Mouse (Mus musculus) intestine, embryonic 16.5 days (tissue): ENCODE measurements at regions not wholly inside any gene's neighbourhood (a gene's known extent, or its start where the extent isn't known, plus 50 kb on each side); places are given as distances from the start of the nearest gene placed in this dataset.
A peak's percentile ranks its signal among the peaks of the same experiment; 100 is the strongest.

Source experiments
- ATAC-seq: fragments of 200-750 bp; cut with Nextera tagmentation; 2 replicates; pipeline ENCODE4 v1.8.0; 2017; ENCODE audit warnings: moderate TSS enrichment, moderate library complexity
- H3K27ac ChIP-seq: fragments of 300-500 bp; sonication (generic); 2 replicates; pipeline ENCODE4 v1.5.1; 2014; ENCODE audit warnings: mild to moderate bottlenecking, low read length
- H3K27me3 ChIP-seq: fragments of 300-500 bp; sonication (generic); replicated peaks from 2 replicates; pipeline ENCODE4 v1.6.1; 2014; ENCODE audit warnings: low read length, control low read depth, mixed read lengths; ENCODE audit not compliant: control insufficient read depth, insufficient read depth
- H3K36me3 ChIP-seq: fragments of 300-500 bp; sonication (generic); 2 replicates; pipeline ENCODE4 v1.6.1; 2014; ENCODE audit warnings: low read length, control low read depth; ENCODE audit not compliant: control insufficient read depth, insufficient read depth
- H3K4me1 ChIP-seq: fragments of 300-500 bp; sonication (generic); 2 replicates; pipeline ENCODE4 v1.6.1; 2014; ENCODE audit warnings: low read length, control low read depth, mixed read lengths; ENCODE audit not compliant: control insufficient read depth, insufficient read depth
- H3K4me2 ChIP-seq: fragments of 300-500 bp; sonication (generic); 2 replicates; pipeline ENCODE4 v1.6.1; 2014; ENCODE audit warnings: low read depth, low read length, control low read depth
- H3K4me3 ChIP-seq: fragments of 300-500 bp; sonication (generic); 2 replicates; pipeline ENCODE4 v1.5.1; 2014; ENCODE audit warnings: mild to moderate bottlenecking, low read length
- H3K9ac ChIP-seq: fragments of 300-500 bp; sonication (generic); 2 replicates; pipeline ENCODE4 v1.6.1; 2014; ENCODE audit warnings: low read depth, low read length
- H3K9me3 ChIP-seq: fragments of 300-500 bp; sonication (generic); 2 replicates; pipeline ENCODE4 v1.6.1; 2016; ENCODE audit warnings: low read length, control low read depth; ENCODE audit not compliant: control insufficient read depth
- WGBS: fragments of 180-500 bp; shearing (Covaris S2); extraction: QIAGEN DNeasy Blood & Tissue Kit; methylation state at CpG from one replicate; pipeline ENCODE4 v1.1.7; 2014; 5-methylcytosine and 5-hydroxymethylcytosine counted together

DNA sequence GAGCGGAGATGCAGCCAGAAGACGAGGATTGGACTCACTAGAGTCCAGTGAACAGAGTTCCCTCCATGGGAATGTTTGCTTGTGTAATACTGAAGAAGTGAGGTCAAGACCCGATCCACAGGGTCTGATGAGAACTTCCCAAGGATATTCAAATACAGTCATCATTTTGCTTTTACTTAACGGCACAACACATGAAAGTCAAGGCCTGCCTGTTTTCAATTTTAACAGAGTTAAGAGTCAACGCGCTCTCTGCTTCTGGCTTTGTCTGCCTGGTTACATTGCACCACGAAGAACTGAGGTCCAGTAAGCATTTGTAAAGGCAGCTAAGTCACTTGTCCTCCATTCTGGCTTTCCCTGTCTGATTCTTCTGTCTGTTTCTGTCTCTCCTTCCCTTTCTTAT, 72.5 kb upstream of the Tmem150c start:
- Histone ChIP-seq H3K4me1 (no peaks in the 10 kb centered on the region), H3K27ac (no peak overlapping the region), H3K9me3 (no peaks in the 10 kb centered on the region), H3K27me3 (no peaks in the 10 kb centered on the region), H3K4me2 (no peak overlapping the region), H3K4me3 (no peak overlapping the region), H3K36me3 (no peaks in the 10 kb centered on the region), H3K9ac (no peak overlapping the region)
- 87% methylated on average over 7 of the region's 7 CpGs for WGBS
- no peak for ATAC-seq

DNA sequence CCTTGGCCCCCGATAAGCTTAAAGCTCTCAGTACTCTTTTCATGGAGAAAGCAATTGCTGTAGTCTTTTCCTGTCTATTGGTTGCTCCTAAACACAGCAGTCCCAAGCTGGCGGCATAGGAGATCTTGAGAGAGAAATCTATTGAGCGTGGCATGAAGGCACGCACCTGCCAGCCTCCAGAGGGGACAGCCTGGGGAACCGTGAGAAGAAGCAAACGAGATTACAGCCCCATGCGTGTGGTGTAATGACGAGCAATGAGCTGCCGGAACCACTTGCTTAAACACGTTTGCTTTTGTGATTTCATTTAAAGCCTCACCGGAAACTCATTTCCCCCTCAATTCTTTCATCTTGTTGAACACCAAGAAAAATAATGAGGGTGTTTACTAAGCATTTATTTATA, 72.0 kb upstream of the Tmem150c start:
- ATAC-seq = no peak
- Histone ChIP-seq H3K4me2 (no peak overlapping the region), H3K27me3 (no peaks in the 10 kb centered on the region), H3K4me3 (no peak overlapping the region), H3K4me1 (no peaks in the 10 kb centered on the region), H3K9ac (no peak overlapping the region), H3K36me3 (no peaks in the 10 kb centered on the region), H3K9me3 (no peaks in the 10 kb centered on the region), H3K27ac (no peak overlapping the region)
- 73% methylated on average over 11 of the region's 11 CpGs for WGBS

DNA sequence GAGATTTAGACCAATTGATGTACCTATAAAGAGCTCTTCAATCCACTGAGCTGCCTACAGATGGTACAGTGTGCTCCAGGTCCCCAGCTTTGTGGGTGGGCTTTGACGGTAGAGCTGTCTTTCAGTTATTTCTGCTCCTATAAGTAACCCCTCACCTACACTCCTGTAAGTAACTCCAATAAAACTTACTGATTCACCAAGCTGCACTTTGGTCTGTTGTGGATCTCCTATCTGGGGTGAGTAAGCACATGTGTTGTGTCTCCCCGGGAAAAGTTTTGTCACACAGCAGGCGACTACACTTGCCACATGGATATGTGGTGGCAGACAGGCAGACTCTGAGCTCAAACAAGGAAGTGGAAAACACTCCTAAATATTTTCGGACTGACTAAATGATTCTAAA, 70.4 kb upstream of the Tmem150c start:
- H3K9me3 ChIP-seq = no peaks in the 10 kb centered on the region
- H3K4me3 ChIP-seq = no peak overlapping the region
- no peak overlapping the region for H3K4me2 ChIP-seq
- WGBS = 63% methylated on average over 4 of the region's 4 CpGs
- peak; percentile 75 for ATAC-seq
- H3K27ac ChIP-seq = peak overlapping the region; percentile 49
- no peak overlapping the region for H3K9ac ChIP-seq
- H3K36me3 ChIP-seq = no peaks in the 10 kb centered on the region
- H3K4me1 ChIP-seq = peaks cover 7% of the 10 kb centered on the region
- no peaks in the 10 kb centered on the region for H3K27me3 ChIP-seq

DNA sequence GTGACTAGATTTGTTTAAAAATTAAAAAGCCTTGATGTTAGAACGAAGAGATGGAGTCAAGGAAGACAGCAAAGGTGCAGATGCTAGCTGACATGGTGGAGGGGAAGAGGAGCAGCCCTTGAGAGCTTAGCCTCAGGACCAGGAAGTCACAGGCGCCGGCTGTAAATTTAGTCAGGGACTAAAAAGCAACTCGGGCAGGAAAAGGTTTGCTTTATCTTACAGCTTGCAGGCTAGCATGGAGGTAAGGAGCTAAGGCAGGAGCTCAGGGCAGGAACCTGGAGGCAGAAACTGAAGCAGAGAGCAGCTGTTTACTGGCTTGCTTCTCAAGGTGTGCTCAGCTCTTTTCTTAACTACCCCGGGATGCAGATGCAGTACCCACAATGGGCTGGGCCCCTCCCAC, 68.3 kb upstream of the Tmem150c start:
- Histone ChIP-seq H3K4me3 (no peak overlapping the region), H3K9ac (no peak overlapping the region), H3K36me3 (no peaks in the 10 kb centered on the region), H3K9me3 (no peaks in the 10 kb centered on the region), H3K4me2 (no peak overlapping the region), H3K27me3 (no peaks in the 10 kb centered on the region), H3K4me1 (peaks cover 12% of the 10 kb centered on the region), H3K27ac (no peak overlapping the region)
- 54% methylated on average over 5 of the region's 5 CpGs for WGBS
- ATAC-seq = no peak

DNA sequence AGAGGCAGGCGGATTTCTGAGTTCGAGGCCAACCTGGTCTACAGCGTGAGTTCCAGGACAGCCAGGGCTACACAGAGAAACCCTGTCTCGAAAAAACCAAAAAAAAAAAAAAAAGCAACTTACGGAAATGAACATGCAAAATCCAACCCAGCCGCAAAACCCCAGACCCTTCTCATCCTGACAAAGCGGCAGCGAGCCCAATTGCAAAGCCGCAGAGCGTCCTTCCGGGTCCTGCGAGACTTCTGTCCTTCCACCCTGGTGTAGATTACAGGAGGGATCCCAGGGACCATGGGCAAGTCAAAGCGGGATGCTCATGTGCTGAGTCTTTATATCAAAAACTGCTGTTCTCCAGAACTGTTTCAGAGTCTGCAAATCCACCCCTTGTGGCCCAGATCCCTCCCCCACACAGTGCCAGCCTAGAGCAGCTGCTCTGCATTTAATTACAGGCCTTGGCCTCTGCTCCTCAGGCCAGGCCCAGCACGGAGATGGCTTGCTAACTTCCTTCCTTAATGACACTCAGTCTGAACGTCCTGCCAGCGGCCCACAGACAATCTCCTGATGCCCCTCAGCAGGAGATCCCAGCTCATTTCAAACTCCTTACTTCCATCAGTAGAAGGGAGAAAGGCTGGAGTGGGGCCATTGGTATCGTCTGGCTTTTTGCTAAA, 67.1 kb upstream of the Tmem150c start:
- Histone ChIP-seq H3K4me3 (no peak overlapping the region), H3K27ac (no peak overlapping the region), H3K4me1 (peaks cover 12% of the 10 kb centered on the region), H3K36me3 (no peaks in the 10 kb centered on the region), H3K9ac (no peak overlapping the region), H3K4me2 (no peak overlapping the region), H3K27me3 (no peaks in the 10 kb centered on the region), H3K9me3 (no peaks in the 10 kb centered on the region)
- WGBS = 78% methylated on average over 16 of the region's 17 CpGs
- ATAC-seq = no peak

DNA sequence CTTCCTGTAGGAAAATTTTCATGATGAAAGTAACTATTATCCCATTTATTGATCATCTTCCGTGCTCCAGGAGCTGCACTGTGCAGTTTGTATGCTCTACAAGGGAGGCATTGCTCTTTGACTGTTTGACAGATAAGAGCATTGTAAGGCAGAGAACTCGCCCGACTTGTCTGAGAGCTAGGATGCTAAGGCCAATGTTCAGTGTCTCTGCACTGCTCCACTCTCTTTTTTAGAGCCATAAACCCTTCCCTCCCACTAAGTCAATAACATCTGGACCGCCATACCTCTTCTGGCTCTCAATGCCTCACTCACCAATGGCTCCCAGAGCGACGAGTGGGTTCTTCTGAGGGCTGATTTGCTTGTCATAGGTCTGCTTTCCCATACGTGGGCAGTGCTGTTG, 65.9 kb upstream of the Tmem150c start:
- Histone ChIP-seq H3K27ac (no peak overlapping the region), H3K4me1 (peaks cover 12% of the 10 kb centered on the region), H3K4me3 (no peak overlapping the region), H3K36me3 (no peaks in the 10 kb centered on the region), H3K4me2 (no peak overlapping the region), H3K9me3 (no peaks in the 10 kb centered on the region), H3K9ac (no peak overlapping the region), H3K27me3 (no peaks in the 10 kb centered on the region)
- whole genome bisulfite sequencing = 53% methylated on average over 7 of the region's 7 CpGs
- peak; percentile 86 for ATAC-seq

DNA sequence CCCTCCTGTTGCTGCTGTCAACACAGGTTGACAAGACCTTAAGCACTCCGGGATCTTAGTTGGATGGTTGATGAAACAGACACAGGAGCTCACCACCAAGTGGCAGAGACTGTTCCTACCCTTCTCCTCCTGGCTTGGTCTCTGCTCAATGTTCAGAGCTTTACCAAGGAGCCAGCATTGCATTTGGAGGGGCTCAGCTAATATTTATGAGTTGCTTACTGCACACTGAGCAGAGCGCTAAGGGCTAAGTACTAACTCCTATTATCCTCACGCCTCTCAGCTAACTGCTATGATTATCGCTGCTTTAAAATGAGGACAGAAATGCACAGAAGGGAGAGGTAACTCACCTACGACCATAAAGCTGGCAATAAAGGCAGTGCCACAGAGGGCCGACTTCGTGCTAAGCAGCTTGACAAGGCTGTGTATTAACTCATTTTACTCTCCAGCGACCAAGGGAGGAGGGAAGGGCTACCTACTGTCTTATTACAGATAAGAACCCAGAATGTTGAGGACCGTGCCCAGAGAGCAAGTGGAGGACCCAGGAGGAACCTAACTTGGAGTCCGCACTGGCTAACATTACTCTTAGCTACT, 65.3 kb upstream of the Tmem150c start:
- 48% methylated on average over 10 of the region's 10 CpGs for WGBS
- no peaks in the 10 kb centered on the region for H3K9me3 ChIP-seq

DNA sequence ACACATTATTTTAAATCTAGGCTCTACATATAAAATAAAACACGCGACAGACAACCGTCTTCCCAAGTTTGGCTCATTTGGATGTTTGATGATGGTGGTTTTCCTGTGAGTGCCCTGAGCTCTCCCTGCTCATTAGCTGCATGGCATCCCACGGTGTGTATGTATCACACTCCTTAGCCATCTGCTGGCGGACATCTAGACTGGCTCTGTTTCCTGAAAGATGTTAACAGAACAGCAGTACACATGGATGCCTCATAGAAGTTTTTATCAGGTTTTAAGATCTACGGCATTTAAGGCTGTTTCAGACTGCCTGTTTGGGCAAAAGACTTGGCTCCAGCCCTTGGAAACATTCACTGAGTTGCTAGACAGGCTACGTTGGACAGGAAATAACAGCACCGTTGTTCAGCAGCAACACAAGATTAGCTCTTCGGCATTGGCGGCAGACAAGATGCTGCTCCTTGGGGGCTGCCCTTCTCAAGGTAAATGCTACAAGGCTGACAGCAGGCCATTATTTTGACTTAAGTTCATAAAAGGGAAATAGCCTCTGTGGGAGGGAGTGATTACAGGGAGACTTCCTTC, 61.5 kb upstream of the Tmem150c start:
- H3K4me3 ChIP-seq = no peak overlapping the region
- WGBS = 57% methylated on average over 10 of the region's 10 CpGs
- no peak overlapping the region for H3K4me2 ChIP-seq
- no peak overlapping the region for H3K9ac ChIP-seq
- ATAC-seq = no peak
- H3K27me3 ChIP-seq = no peaks in the 10 kb centered on the region
- no peaks in the 10 kb centered on the region for H3K36me3 ChIP-seq
- peaks cover 10% of the 10 kb centered on the region for H3K4me1 ChIP-seq
- H3K27ac ChIP-seq = no peak overlapping the region
- H3K9me3 ChIP-seq = no peaks in the 10 kb centered on the region

More for the DNA sequence above, 65.3 kb upstream of the Tmem150c start:
- Histone ChIP-seq H3K27ac (0 out of 2 replicates have a peak overlapping the region, but pooled peaks have one; percentile 27), H3K27me3 (no peaks in the 10 kb centered on the region), H3K36me3 (no peaks in the 10 kb centered on the region), H3K4me3 (no peak overlapping the region), H3K4me2 (0 out of 2 replicates have a peak overlapping the region, but pooled peaks have one; percentile 7), H3K9ac (no peak overlapping the region), H3K4me1 (peaks cover 12% of the 10 kb centered on the region)
- ATAC-seq = peak; percentile 75

DNA sequence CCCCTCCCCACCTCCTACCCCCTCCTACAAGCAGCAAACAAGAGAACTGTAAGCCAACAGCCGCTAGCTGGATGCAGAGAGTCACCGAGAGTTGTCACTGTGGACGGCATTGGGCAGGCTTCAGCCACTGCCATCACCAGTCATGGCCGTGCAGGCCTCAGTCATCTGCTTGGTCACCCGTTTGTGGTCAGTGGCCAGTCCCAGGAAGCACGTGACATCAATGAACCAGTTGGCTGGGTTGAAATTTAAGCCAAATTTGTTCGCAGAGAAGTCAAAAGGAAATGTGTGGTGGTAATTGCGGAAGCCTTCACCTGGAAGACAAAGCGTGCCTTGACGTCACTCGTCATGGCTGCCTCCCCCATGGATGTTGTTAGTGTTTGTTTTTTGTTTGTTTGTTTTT, 60.7 kb upstream of the Tmem150c start:
- no peak overlapping the region for H3K27ac ChIP-seq
- peaks cover 5% of the 10 kb centered on the region; the same call in 1 of the 2 replicates for H3K4me1 ChIP-seq
- H3K36me3 ChIP-seq = no peaks in the 10 kb centered on the region
- no peak overlapping the region for H3K4me2 ChIP-seq
- no peak overlapping the region for H3K9ac ChIP-seq
- H3K4me3 ChIP-seq = no peak overlapping the region
- WGBS = 85% methylated on average over 11 of the region's 11 CpGs
- H3K9me3 ChIP-seq = no peaks in the 10 kb centered on the region
- H3K27me3 ChIP-seq = no peaks in the 10 kb centered on the region
- ATAC-seq = no peak
